Mouse (Mus musculus): Measurements from ENCODE around the gene Tex52. TPM values are rescaled to one million over a fixed set of nuclear protein-coding genes. Genes with fewer than 3 reads are reported as not detected.

Gene Tex52
- 0.28 and 0.31 TPM in 2 replicates for polyA plus RNA-seq (2015; fragmentation: Nextera tagmentation; extraction: Ambion mirVana)

GRCm38 (mm10) chr6:128375192-128375591, at the start of gene Tex52, which contains the start of gene Gm44596:
Gene Tex52, plus strand, starts transcription at chr6:128375456.
Gene Gm44596, plus strand, starts transcription at chr6:128375503.
- Histone ChIP-seq H3K9ac (no peak within 1 kb of the TSS), H3K9me3 (no peaks in the 10 kb centered on the region), H3K36me3 (peaks cover 54% of the 10 kb centered on the region), H3K4me2 (no peak within 1 kb of the TSS), H3K4me1 (no peaks in the 10 kb centered on the region), H3K4me3 (replicated peaks) (no peak within 1 kb of the TSS), H3K27me3 (replicated peaks) (no peaks in the 10 kb centered on the region), H3K27ac (0 out of 2 replicates have a peak within 1 kb of the TSS, but pooled peaks have one; percentile 48)
- WGBS = 50% methylated on average over 6 of the region's 6 CpGs
- ATAC-seq (ENCODE audit: insufficient read depth, low FRiP score, low read depth) = no peak

DNA sequence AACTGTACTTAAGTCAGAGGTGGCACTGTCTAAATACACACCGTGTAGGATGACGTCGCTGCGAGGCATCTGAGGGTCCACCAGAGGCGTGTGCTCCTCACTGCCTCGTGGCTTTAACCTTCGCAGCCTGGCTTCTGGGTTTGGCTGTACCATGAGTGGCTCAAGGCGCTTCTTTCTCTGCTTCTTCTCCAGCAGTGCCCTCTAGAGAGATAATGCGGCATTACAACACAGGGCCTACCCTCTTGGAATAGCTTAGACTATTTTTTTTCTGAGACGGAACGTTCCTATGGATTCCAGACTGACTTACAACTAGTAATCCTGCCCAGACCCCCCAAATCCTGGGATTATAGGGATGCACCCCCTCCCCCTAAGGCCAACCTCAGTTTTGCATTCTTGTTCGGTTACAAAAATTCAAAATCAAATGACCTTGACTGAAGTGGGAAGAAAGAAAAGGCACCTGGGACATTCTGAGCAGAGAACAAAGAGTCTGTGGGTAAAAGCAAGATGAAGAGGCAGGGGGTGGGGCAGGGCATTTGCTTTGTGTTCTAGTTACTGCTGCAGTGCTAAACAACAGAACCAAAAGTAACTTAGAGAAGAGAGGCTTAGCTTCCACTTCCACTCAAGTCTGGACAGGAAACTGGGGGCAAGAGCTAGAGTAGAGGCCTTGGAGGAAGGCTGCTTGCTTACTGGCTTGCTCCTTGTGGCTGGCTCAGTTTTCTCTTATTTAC, 40.7 kb upstream of the Tex52 start:
- H3K9ac ChIP-seq = no peak overlapping the region
- no peak for ATAC-seq (ENCODE audit: insufficient read depth, low FRiP score, low read depth)
- H3K4me1 ChIP-seq = 0 out of 2 replicates have a peak, but pooled peaks cover 6% of the 10 kb centered on the region
- H3K27me3 ChIP-seq (replicated peaks) = no peaks in the 10 kb centered on the region
- WGBS = 21% methylated on average over 12 of the region's 12 CpGs
- H3K27ac ChIP-seq = no peak overlapping the region
- H3K9me3 ChIP-seq = no peaks in the 10 kb centered on the region
- H3K4me3 ChIP-seq (replicated peaks) = no peak overlapping the region
- peaks cover 16% of the 10 kb centered on the region; the same call in 1 of the 2 replicates for H3K36me3 ChIP-seq
- H3K4me2 ChIP-seq = no peak overlapping the region

GRCm38 (mm10) chr6:128337467-128337866, 37.8 kb upstream of the Tex52 start:
- 69% methylated on average over 7 of the region's 7 CpGs for WGBS
- Histone ChIP-seq H3K36me3 (0 out of 2 replicates have a peak, but pooled peaks cover 10% of the 10 kb centered on the region), H3K9me3 (no peaks in the 10 kb centered on the region), H3K4me3 (replicated peaks) (no peak overlapping the region), H3K9ac (no peak overlapping the region), H3K4me2 (no peak overlapping the region), H3K4me1 (0 out of 2 replicates have a peak, but pooled peaks cover 9% of the 10 kb centered on the region), H3K27ac (no peak overlapping the region), H3K27me3 (replicated peaks) (no peaks in the 10 kb centered on the region)
- no peak for ATAC-seq (ENCODE audit: insufficient read depth, low FRiP score, low read depth)

- 29% methylated on average over 5 of the region's 5 CpGs for whole genome bisulfite sequencing
- 0 out of 2 replicates have a peak, but pooled peaks cover 9% of the 10 kb centered on the region for H3K4me1 ChIP-seq
- H3K9ac ChIP-seq = no peak overlapping the region
- 0 out of 2 replicates have a peak overlapping the region, but pooled peaks have one; percentile 40 for H3K27ac ChIP-seq
- 0 out of 2 replicates have a peak, but pooled peaks have one; percentile 23 for ATAC-seq (ENCODE audit: insufficient read depth, low FRiP score, low read depth)
- no peaks in the 10 kb centered on the region for H3K27me3 ChIP-seq (replicated peaks)
- no peaks in the 10 kb centered on the region for H3K9me3 ChIP-seq
- H3K36me3 ChIP-seq = peaks cover 11% of the 10 kb centered on the region; the same call in 1 of the 2 replicates
- no peak overlapping the region for H3K4me3 ChIP-seq (replicated peaks)
- no peak overlapping the region for H3K4me2 ChIP-seq
These were observed 36.4 kb upstream of the Tex52 start for GRCm38 (mm10) chr6:128338876-128339275.

DNA sequence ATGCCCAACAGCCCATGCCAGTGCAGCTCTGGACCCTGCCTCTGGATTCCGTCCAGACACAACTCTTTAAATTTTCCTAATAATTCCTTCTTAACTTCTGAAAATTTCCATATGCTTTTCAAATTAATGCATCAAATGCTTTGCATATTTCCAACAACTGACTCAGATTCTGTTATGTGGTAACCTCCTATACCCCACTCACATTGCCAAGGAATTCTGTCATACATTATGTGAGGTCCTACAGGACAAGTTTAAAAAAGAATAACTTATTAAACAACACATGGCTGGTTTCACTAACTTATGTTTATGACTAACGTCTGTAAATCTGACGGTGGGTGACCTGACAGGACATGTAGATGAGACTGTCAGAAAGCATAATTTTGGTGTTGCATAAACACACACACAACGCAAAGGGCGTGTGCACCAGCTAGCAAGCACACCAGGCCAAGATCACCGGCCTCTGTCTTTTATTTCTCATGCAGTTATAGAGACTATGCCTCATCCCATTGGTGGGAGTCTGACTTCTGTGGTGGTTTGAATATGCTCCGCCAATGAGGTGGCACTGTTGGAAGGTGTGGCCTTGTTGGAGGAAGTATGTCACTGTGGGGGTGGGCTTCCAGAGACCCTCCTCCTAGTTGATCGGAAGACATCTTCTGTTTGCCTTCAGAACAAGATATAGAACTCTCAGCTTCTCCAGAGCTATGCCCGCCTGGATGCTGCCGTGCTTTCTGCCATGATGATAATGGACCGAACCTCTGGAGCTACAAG, 33.1 kb upstream of the Tex52 start:
- Histone ChIP-seq H3K4me1 (0 out of 2 replicates have a peak, but pooled peaks cover 9% of the 10 kb centered on the region), H3K27ac (no peak overlapping the region), H3K36me3 (peaks cover 8% of the 10 kb centered on the region; the same call in 1 of the 2 replicates), H3K4me3 (replicated peaks) (no peak overlapping the region), H3K9ac (no peak overlapping the region), H3K9me3 (no peaks in the 10 kb centered on the region), H3K4me2 (no peak overlapping the region), H3K27me3 (replicated peaks) (no peaks in the 10 kb centered on the region)
- no peak for ATAC-seq (ENCODE audit: insufficient read depth, low FRiP score, low read depth)
- WGBS = 77% methylated on average over 11 of the region's 11 CpGs

- H3K4me3 ChIP-seq (replicated peaks) = no peak overlapping the region
- no peak overlapping the region for H3K27ac ChIP-seq
- no peak overlapping the region for H3K9ac ChIP-seq
- peaks cover 8% of the 10 kb centered on the region; the same call in 1 of the 2 replicates for H3K36me3 ChIP-seq
- no peaks in the 10 kb centered on the region for H3K9me3 ChIP-seq
- no peaks in the 10 kb centered on the region for H3K27me3 ChIP-seq (replicated peaks)
- 74% methylated on average over 10 of the region's 10 CpGs for WGBS
- no peak overlapping the region for H3K4me2 ChIP-seq
- ATAC-seq (ENCODE audit: insufficient read depth, low FRiP score, low read depth) = no peak
- no peaks in the 10 kb centered on the region; the same call in 1 of the 2 replicates for H3K4me1 ChIP-seq
These were observed 29.6 kb upstream of the Tex52 start for GRCm38 (mm10) chr6:128345623-128346022.

DNA sequence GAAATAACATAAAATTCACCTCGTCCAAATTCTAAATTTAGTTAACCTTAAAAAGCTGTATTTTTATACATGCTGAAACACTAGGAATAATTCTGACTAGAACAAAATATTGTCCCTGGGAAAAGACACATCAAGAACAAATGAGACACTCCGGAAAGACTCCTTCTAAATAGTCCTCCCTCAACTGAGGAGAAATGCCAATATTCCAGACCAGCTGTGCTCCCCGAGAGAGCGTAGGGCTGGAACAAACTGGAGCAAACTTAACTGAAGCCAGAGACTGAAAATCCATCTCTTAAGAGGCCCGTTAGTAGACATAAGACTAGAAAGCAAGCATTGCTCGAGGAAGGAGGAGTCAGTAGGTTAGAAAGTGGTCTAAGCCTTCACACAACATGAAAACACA, 28.5 kb upstream of the Tex52 start:
- Histone ChIP-seq H3K4me3 (replicated peaks) (no peak overlapping the region), H3K36me3 (peaks cover 8% of the 10 kb centered on the region; the same call in 1 of the 2 replicates), H3K9me3 (no peaks in the 10 kb centered on the region), H3K27me3 (replicated peaks) (no peaks in the 10 kb centered on the region), H3K4me1 (no peaks in the 10 kb centered on the region; the same call in 1 of the 2 replicates), H3K27ac (no peak overlapping the region), H3K4me2 (no peak overlapping the region), H3K9ac (no peak overlapping the region)
- ATAC-seq (ENCODE audit: insufficient read depth, low FRiP score, low read depth) = no peak
- WGBS = 72% methylated on average over 6 of the region's 6 CpGs

- Histone ChIP-seq H3K36me3 (no peaks in the 10 kb centered on the region), H3K9ac (no peak overlapping the region), H3K4me1 (peaks cover 8% of the 10 kb centered on the region), H3K27me3 (replicated peaks) (no peaks in the 10 kb centered on the region), H3K9me3 (no peaks in the 10 kb centered on the region), H3K27ac (0 out of 2 replicates have a peak overlapping the region, but pooled peaks have one; percentile 18), H3K4me2 (no peak overlapping the region), H3K4me3 (replicated peaks) (no peak overlapping the region)
- WGBS = 59% methylated on average over 7 of the region's 7 CpGs
- ATAC-seq (ENCODE audit: insufficient read depth, low FRiP score, low read depth) = no peak; the same call in 1 of the 2 replicates
These were observed 25.5 kb upstream of the Tex52 start for GRCm38 (mm10) chr6:128349711-128350110.

- H3K4me2 ChIP-seq = no peak overlapping the region; the same call in 1 of the 2 replicates
- H3K9me3 ChIP-seq = no peaks in the 10 kb centered on the region
- H3K36me3 ChIP-seq = peaks cover 12% of the 10 kb centered on the region
- no peak overlapping the region for H3K27ac ChIP-seq
- no peak for ATAC-seq (ENCODE audit: insufficient read depth, low FRiP score, low read depth)
- H3K27me3 ChIP-seq (replicated peaks) = no peaks in the 10 kb centered on the region
- H3K4me3 ChIP-seq (replicated peaks) = no peak overlapping the region
- peaks cover 13% of the 10 kb centered on the region for H3K4me1 ChIP-seq
- H3K9ac ChIP-seq = no peak overlapping the region
- 52% methylated on average over 3 of the region's 3 CpGs for WGBS
These were observed 21.1 kb upstream of the Tex52 start for GRCm38 (mm10) chr6:128354140-128354539.

GRCm38 (mm10) chr6:128355201-128355681, 20.0 kb upstream of the Tex52 start:
- Histone ChIP-seq H3K4me2 (peak overlapping the region; percentile 78), H3K4me3 (replicated peaks) (peak overlapping the region; percentile 63), H3K27ac (peak overlapping the region; percentile 81), H3K9ac (peak overlapping the region; percentile 74), H3K9me3 (no peaks in the 10 kb centered on the region), H3K4me1 (peaks cover 13% of the 10 kb centered on the region; the same call in 1 of the 2 replicates), H3K27me3 (replicated peaks) (no peaks in the 10 kb centered on the region), H3K36me3 (peaks cover 12% of the 10 kb centered on the region)
- peak; percentile 32 for ATAC-seq (ENCODE audit: insufficient read depth, low FRiP score, low read depth)
- under 1% methylated on average over 28 of the region's 28 CpGs for WGBS

DNA sequence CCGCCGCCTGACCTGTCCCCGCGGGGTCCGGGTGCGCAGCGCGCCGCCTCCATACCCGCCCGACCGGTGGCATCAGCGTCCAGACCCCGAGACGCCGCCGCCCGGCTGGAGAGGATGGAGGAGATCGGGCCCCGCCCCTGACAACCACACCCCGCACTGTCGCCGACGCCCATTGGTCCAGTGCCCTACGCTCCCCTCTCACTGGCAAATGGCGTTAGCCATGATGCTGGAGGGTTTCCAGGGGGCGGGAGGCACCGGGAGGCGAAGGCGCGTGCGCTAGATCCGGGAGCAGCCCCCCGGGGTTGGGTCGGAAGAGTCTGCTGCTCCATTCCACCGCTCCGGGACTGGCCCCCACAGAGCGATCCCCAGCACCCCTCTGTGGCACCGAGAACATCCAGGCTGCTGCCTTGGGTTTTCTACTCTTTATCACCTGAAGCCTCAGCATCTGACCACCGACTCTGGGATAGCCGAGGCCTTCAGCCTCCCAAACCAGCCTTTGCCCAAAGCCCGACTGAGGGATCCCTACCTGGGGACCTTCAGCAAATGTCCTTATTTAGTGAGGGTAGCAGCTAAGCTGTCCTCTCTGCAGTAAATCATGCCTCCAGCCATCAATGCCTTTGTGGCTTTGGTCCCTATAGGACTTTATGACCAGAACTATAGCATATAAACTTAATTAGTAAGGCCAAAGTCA, 19.4 kb upstream of the Tex52 start, which contains the start of gene Tulp3:
TSS of gene Tulp3 (minus strand) at position 126 of the 691 bp plus-strand sequence.
- Histone ChIP-seq H3K4me3 (replicated peaks) (peak within 1 kb of the TSS; percentile 63), H3K4me1 (peaks cover 13% of the 10 kb centered on the region; the same call in 1 of the 2 replicates), H3K9ac (peak within 1 kb of the TSS; percentile 74), H3K27me3 (replicated peaks) (no peaks in the 10 kb centered on the region), H3K4me2 (peak within 1 kb of the TSS; percentile 78), H3K36me3 (peaks cover 12% of the 10 kb centered on the region), H3K27ac (peak within 1 kb of the TSS; percentile 81), H3K9me3 (no peaks in the 10 kb centered on the region)
- WGBS = under 1% methylated on average over 41 of the region's 42 CpGs
- peak; percentile 98 for ATAC-seq (ENCODE audit: insufficient read depth, low FRiP score, low read depth)

Measured in stomach, embryonic 15.5 days (tissue).